Mouse (Mus musculus) liver, embryonic 14.5 days (tissue): ENCODE measurements around the gene Wapl.

Experiments used
- CTCF ChIP-seq: IDR thresholded peaks from 2 replicates; pipeline ENCODE4 v1.5.1; 2016; ENCODE audit warnings: antibody characterized with exemption, low read depth, control low read depth
- EP300 ChIP-seq: IDR thresholded peaks from 2 replicates; pipeline ENCODE4 v1.6.1; 2016; ENCODE audit warnings: antibody characterized with exemption, low read depth

DNA sequence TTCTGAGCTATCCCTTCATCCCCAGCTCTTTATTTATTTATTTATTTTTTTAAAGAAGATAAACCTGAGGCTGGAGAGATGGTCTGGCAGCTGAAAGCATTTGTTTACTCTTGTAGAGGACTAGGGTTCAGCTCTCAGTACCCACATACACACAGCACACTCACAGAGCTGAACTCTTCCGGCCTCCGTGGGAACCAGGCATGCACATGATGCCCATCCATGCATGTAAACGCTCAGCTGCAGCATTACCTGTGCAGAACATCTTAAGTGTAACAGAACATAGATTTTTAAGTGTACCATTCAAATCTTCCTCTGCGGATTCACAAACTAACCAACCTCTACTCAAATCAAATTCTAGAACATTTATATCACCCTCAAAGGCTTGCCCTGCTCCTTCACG, 92.5 kb downstream of the Wapl start:
- TF ChIP-seq CTCF, result no peak
- TF ChIP-seq EP300, result no peak
